Mouse (Mus musculus) heart, postnatal 10 days (tissue): Measurements from ENCODE around the gene Xylb. TPM values are rescaled to one million over a fixed set of nuclear protein-coding genes. Genes with fewer than 3 reads are reported as not detected.

Source experiments
- total RNA-seq, 2 experiments: library from RNA; stranded (reverse); gene quantifications; 2 replicates each; pipeline ENCODE4 v1.2.3; 2021

Xylb gene
- total RNA-seq, 2 experiments from 2014 or later: 0.52 to 0.57 TPM

Other genes with a start within 250 kb of the Xylb start
- 1 to 10 TPM; 2.6 to 4.8 TPM for gene Acaa1b, start 200.3 kb upstream of the Xylb start, total RNA-seq
- gene Gm47289, start 198.2 kb upstream of the Xylb start, total RNA-seq: not detected
- gene Slc22a13, start 148.3 kb upstream of the Xylb start, total RNA-seq: not detected
- gene Oxsr1, start 35.0 kb upstream of the Xylb start, total RNA-seq: 10 to 100 TPM; 37.6 to 37.9 TPM
- 10 to 100 TPM; 78.6 to 80.0 TPM for gene Acaa1a, start 17.7 kb upstream of the Xylb start, total RNA-seq
- gene Myd88, start 16.0 kb upstream of the Xylb start, total RNA-seq: 10 to 100 TPM; 16.1 to 20.8 TPM
- under 1 TPM in 1 of 2 experiments, not detected in 1; 0.32 TPM for gene Slc22a14, start 8.2 kb downstream of the Xylb start, total RNA-seq
- gene Acvr2b, start 44.7 kb downstream of the Xylb start, total RNA-seq: 1 to 10 TPM; 6.9 to 7.4 TPM
- gene Exog, start 87.6 kb downstream of the Xylb start, total RNA-seq: 1 to 10 TPM; 2.8 to 4.4 TPM
- 100 to 1,000 TPM; 124 to 128 TPM for gene Scn5a, start 221.6 kb downstream of the Xylb start, total RNA-seq